Mouse (Mus musculus): Measurements from ENCODE around the gene Tpcn1.

Gene Tpcn1

GRCm38 (mm10) chr5:120588569-120589094 lies at the start of gene Tpcn1, which contains the start of gene Iqcd:
TSS of gene Tpcn1 (minus strand) at chr5:120588673.
TSS of gene Iqcd (plus strand) at chr5:120589016.
- DNase-seq (ENCODE audit: low read depth, low spot score), result peak; percentile 99

- DNase-seq (ENCODE audit: low read depth, low spot score), result peak; percentile 57
Observed at GRCm38 (mm10) chr5:120635633-120636032, 47.2 kb upstream of the Tpcn1 start.

DNA sequence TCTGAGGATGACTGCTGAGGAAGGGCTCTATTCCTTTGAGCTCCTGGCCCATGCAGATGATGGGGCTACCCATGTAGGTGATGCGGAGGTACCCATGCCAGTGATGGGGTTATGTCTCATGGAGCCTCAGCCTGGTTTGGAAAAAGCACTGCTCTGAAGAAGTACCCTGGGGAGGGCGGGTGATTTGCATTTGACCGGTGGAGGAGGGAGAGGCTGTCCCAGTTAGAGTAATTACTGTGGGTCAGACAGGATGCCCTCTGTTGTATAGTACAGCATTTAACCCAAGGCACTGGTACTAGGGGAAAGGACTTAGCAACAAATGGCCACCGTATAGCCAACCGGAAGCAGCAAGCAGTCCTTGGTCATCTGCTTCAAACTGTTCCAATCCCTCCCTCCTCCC lies 46.4 kb upstream of the Tpcn1 start:
- no peak for DNase-seq (ENCODE audit: low read depth, low spot score)

DNA sequence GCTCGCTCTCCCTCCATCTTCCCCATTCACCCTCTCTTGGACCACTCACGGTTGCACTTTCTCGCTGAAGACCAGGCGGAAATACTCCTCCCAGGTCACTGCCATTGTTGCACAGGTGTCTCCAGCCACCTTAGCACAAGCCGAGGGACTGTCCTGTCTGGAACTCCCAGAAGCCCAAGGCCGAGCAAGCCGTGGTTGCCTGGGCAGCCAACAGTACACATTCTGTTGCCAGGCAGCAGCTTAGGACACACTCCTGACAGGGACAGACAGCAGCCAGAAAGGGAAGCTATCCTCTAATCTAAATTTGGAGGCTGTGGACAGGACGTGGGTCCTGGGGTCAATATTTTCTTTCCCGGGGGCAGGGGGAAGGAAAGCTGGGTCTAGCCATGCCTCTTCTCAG lies 45.7 kb upstream of the Tpcn1 start, which contains the start of gene Cfap73:
Gene Cfap73 (minus strand): TSS at position 105 of the 400 bp plus-strand sequence.
- no peak for DNase-seq (ENCODE audit: low read depth, low spot score)

DNA sequence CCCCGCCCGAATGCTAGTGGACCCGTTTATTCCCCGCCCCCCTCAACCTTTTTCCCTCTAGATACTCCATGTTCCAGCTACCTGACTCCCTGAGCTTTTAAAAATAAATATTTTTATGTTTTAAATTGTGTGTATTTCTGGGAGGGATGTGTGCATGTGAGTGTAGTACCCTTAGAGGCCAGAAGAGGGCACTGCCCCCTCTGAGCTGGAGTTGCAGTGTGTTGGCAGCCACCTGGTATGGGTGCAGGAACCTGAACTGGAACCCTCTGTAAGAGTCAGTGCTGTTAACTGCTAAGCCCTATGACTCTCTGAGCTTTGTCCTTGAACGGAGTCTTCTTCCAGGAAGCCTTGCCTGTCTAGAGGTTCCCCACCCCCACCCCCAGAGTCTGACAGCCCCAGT lies 43.4 kb upstream of the Tpcn1 start:
- no peak for DNase-seq (ENCODE audit: low read depth, low spot score)

- DNase-seq (ENCODE audit: low read depth, low spot score), result no peak
Observed at GRCm38 (mm10) chr5:120631128-120631527, 42.7 kb upstream of the Tpcn1 start.

DNA sequence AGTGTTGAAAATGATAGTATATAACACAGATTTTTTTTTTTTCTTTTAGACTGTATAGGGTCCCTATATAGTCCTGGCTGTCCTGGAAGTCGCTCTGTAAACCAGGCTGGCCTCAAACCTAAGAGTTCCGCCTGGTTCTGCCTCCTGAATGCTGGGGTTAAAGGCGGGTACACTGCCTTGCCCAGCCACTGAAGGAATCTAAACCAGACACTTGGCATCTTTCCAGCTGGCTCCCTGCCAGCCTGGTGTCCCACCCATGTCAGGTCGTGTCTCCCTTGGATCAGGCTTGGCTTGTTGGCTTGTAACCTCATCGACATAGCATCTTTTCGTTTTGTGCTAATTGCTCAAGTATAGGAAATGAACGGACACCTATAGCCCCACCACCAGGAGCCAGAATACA lies 40.2 kb upstream of the Tpcn1 start:
- DNase-seq (ENCODE audit: low read depth, low spot score), result no peak

GRCm38 (mm10) chr5:120627515-120628300 lies 39.2 kb upstream of the Tpcn1 start:
- no peak for DNase-seq (ENCODE audit: low read depth, low spot score)

- DNase-seq (ENCODE audit: low read depth, low spot score), result peak; percentile 97
Observed at GRCm38 (mm10) chr5:120626399-120626798, 37.9 kb upstream of the Tpcn1 start.

GRCm38 (mm10) chr5:120624427-120624826 lies 36.0 kb upstream of the Tpcn1 start:
- no peak for DNase-seq (ENCODE audit: low read depth, low spot score)

GRCm38 (mm10) chr5:120622198-120622851 lies 33.9 kb upstream of the Tpcn1 start:
- peak; percentile 87 for DNase-seq (ENCODE audit: low read depth, low spot score)

- DNase-seq (ENCODE audit: low read depth, low spot score), result no peak
Observed at GRCm38 (mm10) chr5:120621846-120622197, 33.3 kb upstream of the Tpcn1 start.

DNA sequence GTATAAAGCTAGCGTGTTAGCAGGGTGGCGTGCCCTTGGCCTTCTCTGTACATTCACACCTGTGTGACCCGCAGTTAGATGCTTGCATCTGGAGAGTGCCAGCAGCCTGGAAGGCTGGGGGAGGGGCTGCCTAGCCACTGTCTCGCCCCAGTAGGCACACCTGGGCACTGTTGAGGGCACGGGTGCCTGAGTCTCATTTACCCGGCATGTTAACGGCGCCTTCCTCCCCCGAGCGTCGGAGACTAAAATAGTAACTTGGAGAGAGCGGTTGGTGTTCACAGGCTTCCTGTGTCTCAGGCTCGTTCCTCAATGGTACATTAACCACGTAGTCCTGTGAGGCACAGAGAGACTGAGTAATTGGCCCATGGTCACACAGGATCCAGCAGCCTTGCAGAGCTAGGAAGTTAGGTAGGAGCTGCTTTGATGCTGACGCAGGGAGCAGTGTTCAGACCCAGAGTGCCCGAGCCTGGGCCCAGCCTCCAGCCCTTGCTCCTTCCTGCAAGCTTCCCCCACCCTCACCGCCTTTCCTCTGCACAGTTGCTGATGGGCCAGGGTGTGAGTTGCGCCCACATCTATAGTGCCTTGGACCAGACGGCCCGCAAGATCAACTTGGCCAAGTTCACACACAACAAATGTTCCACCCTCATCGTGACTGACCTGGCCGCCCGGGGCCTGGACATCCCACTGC lies 32.7 kb upstream of the Tpcn1 start:
- no peak for DNase-seq (ENCODE audit: low read depth, low spot score)

DNA sequence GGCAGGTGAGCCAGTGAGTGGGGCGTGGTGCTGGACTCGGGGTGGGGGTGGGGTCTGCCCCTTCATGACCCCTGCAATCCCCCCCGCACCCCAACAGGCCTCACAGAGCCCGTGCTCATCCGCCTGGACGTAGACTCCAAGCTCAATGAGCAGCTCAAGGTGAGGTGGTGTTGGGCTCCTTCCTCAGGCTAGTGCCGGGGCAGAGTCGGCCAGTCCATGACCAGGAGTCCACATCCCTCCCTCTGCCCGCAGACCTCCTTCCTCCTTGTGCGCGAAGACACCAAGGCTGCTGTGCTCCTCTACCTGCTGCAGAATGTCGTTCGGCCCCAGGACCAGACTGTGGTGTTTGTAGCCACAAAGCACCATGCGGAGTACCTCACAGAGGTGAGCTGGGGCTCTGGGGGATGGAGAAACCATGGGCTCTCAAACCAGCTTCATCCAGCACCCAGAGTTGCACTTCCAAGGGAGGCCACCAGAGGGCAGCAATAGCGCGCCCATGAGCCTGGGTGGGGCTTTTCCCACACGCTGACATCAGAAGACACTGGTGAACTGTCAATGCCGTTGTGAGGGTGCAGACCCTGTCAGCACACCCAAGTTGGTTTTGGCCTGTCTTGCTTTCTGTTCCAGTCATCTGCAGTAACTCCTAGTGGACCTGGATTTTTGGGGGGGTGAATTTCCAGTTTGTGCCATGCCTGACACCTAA lies 32.1 kb upstream of the Tpcn1 start:
- peak; percentile 86 for DNase-seq (ENCODE audit: low read depth, low spot score)

- peak; percentile 86 for DNase-seq (ENCODE audit: low read depth, low spot score)
Observed at GRCm38 (mm10) chr5:120619201-120619600, 30.7 kb upstream of the Tpcn1 start.

GRCm38 (mm10) chr5:120618778-120619177 lies 30.3 kb upstream of the Tpcn1 start:
- peak; percentile 83 for DNase-seq (ENCODE audit: low read depth, low spot score)

DNA sequence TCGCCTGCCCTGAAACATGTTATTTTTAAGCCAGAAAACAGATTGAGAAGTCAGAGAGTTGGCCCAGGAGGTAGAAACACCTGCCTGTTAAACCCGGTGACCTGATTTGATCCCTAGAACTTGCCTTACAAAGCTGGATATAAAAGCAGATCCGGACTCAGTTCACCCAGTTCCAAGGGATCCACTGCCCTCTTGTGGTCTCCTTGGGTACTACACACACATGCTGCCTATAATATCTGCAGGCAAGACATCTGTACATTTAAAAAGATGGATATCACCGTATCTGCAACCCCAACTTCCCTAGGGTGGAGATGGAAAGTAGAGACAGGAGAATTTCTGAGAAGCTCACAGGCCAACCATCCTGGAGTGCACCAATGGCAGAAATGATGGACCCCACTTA lies 27.4 kb upstream of the Tpcn1 start:
- peak; percentile 90 for DNase-seq (ENCODE audit: low read depth, low spot score)

GRCm38 (mm10) chr5:120612822-120613604 lies 24.5 kb upstream of the Tpcn1 start:
- DNase-seq (ENCODE audit: low read depth, low spot score), result peak; percentile 100

GRCm38 (mm10) chr5:120612442-120612821 lies 24.0 kb upstream of the Tpcn1 start, which contains the start of the genes Rita1 and Ddx54:
TSS of gene Rita1 (minus strand) at chr5:120612589.
TSS of gene Ddx54 (plus strand) at chr5:120612739.
- peak; percentile 96 for DNase-seq (ENCODE audit: low read depth, low spot score)

GRCm38 (mm10) chr5:120611416-120611815 lies 22.9 kb upstream of the Tpcn1 start:
- no peak for DNase-seq (ENCODE audit: low read depth, low spot score)

DNA sequence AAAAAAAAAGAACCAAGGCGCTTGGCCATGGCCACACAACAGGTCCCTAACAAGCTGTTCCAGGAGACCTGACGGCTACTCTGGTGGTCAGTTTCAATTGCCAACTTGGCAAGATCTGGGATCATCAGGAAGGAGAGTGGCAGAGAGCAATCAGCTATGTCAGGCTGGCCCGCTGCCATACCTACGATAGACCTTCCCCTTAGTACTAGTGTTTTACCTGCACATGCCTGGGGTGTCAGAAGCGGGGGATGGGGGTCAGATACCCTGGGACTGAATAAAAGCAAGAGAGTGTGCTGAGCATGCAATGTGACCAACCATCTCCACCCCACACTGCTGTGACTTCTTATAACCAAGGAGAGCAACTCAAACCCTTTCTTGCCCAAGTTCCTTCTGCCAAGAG lies 22.4 kb upstream of the Tpcn1 start:
- no peak for DNase-seq (ENCODE audit: low read depth, low spot score)

All from R1 (cell line).